Comparison of ENCODE assay signal across 15 mouse cellular contexts in genomic region chr4:139536706-139537105, GRCm38 (mm10). TPM values are rescaled to one million over a fixed set of nuclear protein-coding genes. Genes with fewer than 3 reads are reported as not detected.
DNase-seq lines count a peak whose midpoint lies in the region; ATAC-seq and TF ChIP-seq lines count a peak whose summit lies in the region.
"Had no signal": no experiment of that assay in that cellular context is flagged by ENCODE, and none has a peak within 500 bp of the region (broad histone marks: within the 10 kb centered on the region; RNA-seq: fewer than 3 reads in every experiment).

No protein-coding gene starts in this region.

- H3K4me2 ChIP-seq in forebrain, postnatal 0 days (ENCODE audit: low read depth): no peak overlapping the region
- H3K4me2 ChIP-seq in midbrain, postnatal 0 days (ENCODE audit: low read depth, low read length, poor library complexity, severe bottlenecking): no peak overlapping the region
- H3K4me2 ChIP-seq in midbrain, embryonic 13.5 days (replicated peaks): no peak overlapping the region
- H3K4me2 ChIP-seq in intestine, embryonic 16.5 days (ENCODE audit: low read depth, low read length): no peak overlapping the region
- no peak overlapping the region for H3K4me2 ChIP-seq in intestine, embryonic 15.5 days (replicated peaks)
- H3K4me2 ChIP-seq: forebrain, embryonic 15.5 days; hindbrain, embryonic 12.5 days; midbrain, embryonic 15.5 days had no signal

- H3K36me3 ChIP-seq in forebrain, postnatal 0 days (ENCODE audit: insufficient read depth): no peaks in the 10 kb centered on the region
- no peaks in the 10 kb centered on the region for H3K36me3 ChIP-seq in forebrain, embryonic 10.5 days (replicated peaks)
- no peaks in the 10 kb centered on the region for H3K36me3 ChIP-seq in midbrain, postnatal 0 days (ENCODE audit: insufficient read depth, low read length)
- no peaks in the 10 kb centered on the region for H3K36me3 ChIP-seq in midbrain, embryonic 13.5 days
- H3K36me3 ChIP-seq in intestine, embryonic 16.5 days (ENCODE audit: control insufficient read depth, insufficient read depth, low read length): no peaks in the 10 kb centered on the region
- H3K36me3 ChIP-seq in intestine, embryonic 15.5 days: no peaks in the 10 kb centered on the region
- H3K36me3 ChIP-seq: embryonic facial prominence, embryonic 10.5 days; forebrain, embryonic 15.5 days; hindbrain, embryonic 12.5 days; midbrain, embryonic 15.5 days had no signal

- no peaks in the 10 kb centered on the region for H3K27me3 ChIP-seq in forebrain, postnatal 0 days (ENCODE audit: insufficient read depth, low read length)
- no peaks in the 10 kb centered on the region for H3K27me3 ChIP-seq in forebrain, embryonic 10.5 days (ENCODE audit: poor library complexity, severe bottlenecking)
- H3K27me3 ChIP-seq in midbrain, postnatal 0 days (ENCODE audit: insufficient read depth, low read length): no peaks in the 10 kb centered on the region
- H3K27me3 ChIP-seq in midbrain, embryonic 13.5 days: no peaks in the 10 kb centered on the region
- H3K27me3 ChIP-seq in intestine, embryonic 16.5 days (replicated peaks; ENCODE audit: control insufficient read depth, insufficient read depth, low read length): 0 out of 2 replicates have a peak, but pooled peaks cover 3% of the 10 kb centered on the region
- H3K27me3 ChIP-seq in intestine, embryonic 15.5 days (replicated peaks): no peaks in the 10 kb centered on the region
- H3K27me3 ChIP-seq: forebrain, embryonic 15.5 days; hindbrain, embryonic 12.5 days; midbrain, embryonic 15.5 days had no signal

- 56% methylated on average over 9 of the region's 9 CpGs for WGBS in forebrain, postnatal 0 days
- WGBS in forebrain, embryonic 10.5 days: 90% methylated on average over 9 of the region's 9 CpGs
- 90% methylated on average over 9 of the region's 9 CpGs for WGBS in midbrain, postnatal 0 days
- 93% methylated on average over 9 of the region's 9 CpGs for WGBS in midbrain, embryonic 13.5 days
- 84% methylated on average over 9 of the region's 9 CpGs for WGBS in intestine, embryonic 16.5 days
- WGBS in intestine, embryonic 15.5 days: 85% methylated on average over 9 of the region's 9 CpGs

- no peaks in the 10 kb centered on the region for H3K4me1 ChIP-seq in forebrain, postnatal 0 days (ENCODE audit: insufficient read depth)
- peaks cover 22% of the 10 kb centered on the region for H3K4me1 ChIP-seq in forebrain, embryonic 10.5 days
- H3K4me1 ChIP-seq in midbrain, postnatal 0 days (ENCODE audit: insufficient read depth, low read length): no peaks in the 10 kb centered on the region
- H3K4me1 ChIP-seq in midbrain, embryonic 13.5 days (replicated peaks): peaks cover 9% of the 10 kb centered on the region; the same call in 1 of the 2 replicates
- H3K4me1 ChIP-seq in intestine, embryonic 16.5 days (ENCODE audit: control insufficient read depth, insufficient read depth, low read length): peaks cover 16% of the 10 kb centered on the region
- peaks cover 8% of the 10 kb centered on the region for H3K4me1 ChIP-seq in intestine, embryonic 15.5 days (replicated peaks)
- H3K4me1 ChIP-seq: hindbrain, embryonic 12.5 days; midbrain, embryonic 15.5 days had no signal

- no peak overlapping the region for H3K9ac ChIP-seq in forebrain, postnatal 0 days
- H3K9ac ChIP-seq in midbrain, postnatal 0 days (replicated peaks; ENCODE audit: low read length, poor library complexity, severe bottlenecking): no peak overlapping the region
- no peak overlapping the region for H3K9ac ChIP-seq in midbrain, embryonic 13.5 days (replicated peaks)
- H3K9ac ChIP-seq in intestine, embryonic 16.5 days (ENCODE audit: low read depth, low read length): no peak overlapping the region
- no peak overlapping the region for H3K9ac ChIP-seq in intestine, embryonic 15.5 days
- H3K9ac ChIP-seq: forebrain, embryonic 15.5 days; hindbrain, embryonic 12.5 days; midbrain, embryonic 15.5 days had no signal

- H3K9me3 ChIP-seq in forebrain, postnatal 0 days (ENCODE audit: low read length): no peaks in the 10 kb centered on the region
- H3K9me3 ChIP-seq in forebrain, embryonic 10.5 days: no peaks in the 10 kb centered on the region
- H3K9me3 ChIP-seq in midbrain, postnatal 0 days (ENCODE audit: low read length): no peaks in the 10 kb centered on the region
- H3K9me3 ChIP-seq in midbrain, embryonic 13.5 days: no peaks in the 10 kb centered on the region
- no peaks in the 10 kb centered on the region for H3K9me3 ChIP-seq in intestine, embryonic 16.5 days (ENCODE audit: control insufficient read depth, low read length)
- no peaks in the 10 kb centered on the region for H3K9me3 ChIP-seq in intestine, embryonic 15.5 days
- H3K9me3 ChIP-seq: embryonic facial prominence, embryonic 10.5 days; forebrain, embryonic 15.5 days; hindbrain, embryonic 12.5 days; midbrain, embryonic 15.5 days had no signal

- no peak overlapping the region for H3K27ac ChIP-seq in forebrain, postnatal 0 days (ENCODE audit: low read depth, low read length)
- H3K27ac ChIP-seq in forebrain, embryonic 10.5 days: no peak overlapping the region
- no peak overlapping the region for H3K27ac ChIP-seq in midbrain, postnatal 0 days (ENCODE audit: low read depth, low read length)
- no peak overlapping the region for H3K27ac ChIP-seq in midbrain, embryonic 13.5 days
- no peak overlapping the region for H3K27ac ChIP-seq in intestine, embryonic 16.5 days (ENCODE audit: low read length)
- H3K27ac ChIP-seq in intestine, embryonic 15.5 days: no peak overlapping the region
- H3K27ac ChIP-seq: embryonic facial prominence, embryonic 10.5 days; forebrain, embryonic 15.5 days; hindbrain, embryonic 12.5 days; midbrain, embryonic 15.5 days had no signal

- DNase-seq in forebrain, postnatal 0 days: peak; percentile 42
- no peak for DNase-seq in forebrain, embryonic 10.5 days (ENCODE audit: extremely low spot score, low spot score)
- DNase-seq in midbrain, postnatal 0 days (ENCODE audit: low spot score): peak; percentile 10
- DNase-seq in cerebellum, adult 9-10 months: peak; percentile 64
- DNase-seq: adrenal gland, adult 2 months; gastrocnemius, postnatal 36 days; lung, adult 18-20 months; lung, postnatal 14 days had no signal

- no peak overlapping the region for H3K4me3 ChIP-seq in forebrain, postnatal 0 days (ENCODE audit: low read depth, low read length)
- no peak overlapping the region for H3K4me3 ChIP-seq in forebrain, embryonic 10.5 days
- H3K4me3 ChIP-seq in midbrain, postnatal 0 days (ENCODE audit: low read depth, low read length): no peak overlapping the region
- no peak overlapping the region for H3K4me3 ChIP-seq in midbrain, embryonic 13.5 days (replicated peaks)
- no peak overlapping the region for H3K4me3 ChIP-seq in intestine, embryonic 16.5 days (ENCODE audit: low read length)
- H3K4me3 ChIP-seq in intestine, embryonic 15.5 days (replicated peaks): no peak overlapping the region
- H3K4me3 ChIP-seq: embryonic facial prominence, embryonic 10.5 days; forebrain, embryonic 15.5 days; hindbrain, embryonic 12.5 days; midbrain, embryonic 15.5 days had no signal

- no peak for TF ChIP-seq CTCF in forebrain, postnatal 0 days (IDR thresholded peaks at IDR 0.05; ENCODE audit: low read depth)
- no peak for TF ChIP-seq CTCF in midbrain, postnatal 0 days (IDR thresholded peaks at IDR 0.05)

- ATAC-seq in forebrain, postnatal 0 days: no peak; the same call in 1 of the 2 replicates
- no peak for ATAC-seq in midbrain, postnatal 0 days (ENCODE audit: low FRiP score)
- no peak for ATAC-seq in midbrain, embryonic 13.5 days
- ATAC-seq in intestine, embryonic 16.5 days: no peak
- no peak for ATAC-seq in intestine, embryonic 15.5 days
- ATAC-seq: forebrain, embryonic 15.5 days; midbrain, embryonic 15.5 days had no signal

RNA-seq across cellular contexts. Expression of gene Iffo2, which starts 6.4 kb away (rescaled TPM):
- total RNA-seq in forebrain, postnatal 0 days (2014; rRNA removed): 13.8 and 15.8 TPM in 2 replicates
- polyA plus RNA-seq in forebrain, postnatal 0 days (2015; fragmentation: Nextera tagmentation; extraction: Ambion mirVana): 3.5 and 5.3 TPM in 2 replicates
- 2.3 and 3.0 TPM in 2 replicates for polyA plus RNA-seq in forebrain, embryonic 10.5 days (2016; fragmentation: Nextera tagmentation; extraction: Ambion mirVana)
- total RNA-seq in midbrain, postnatal 0 days (2014; rRNA removed): 14.8 and 18.1 TPM in 2 replicates
- polyA plus RNA-seq in midbrain, postnatal 0 days (2015; fragmentation: Nextera tagmentation; extraction: Ambion mirVana): 4.3 and 5.8 TPM in 2 replicates
- 4.4 and 4.6 TPM in 2 replicates for polyA plus RNA-seq in midbrain, embryonic 13.5 days (2015; fragmentation: Nextera tagmentation; extraction: Ambion mirVana)
- polyA plus RNA-seq in intestine, embryonic 16.5 days (2015; fragmentation: Nextera tagmentation; extraction: Ambion mirVana): 1.9 and 2.0 TPM in 2 replicates
- 2.9 and 3.2 TPM in 2 replicates for polyA plus RNA-seq in intestine, embryonic 15.5 days (2015; fragmentation: Nextera tagmentation; extraction: Ambion mirVana)
